Mouse (Mus musculus): Measurements from ENCODE around the gene Tmem140.

The Tmem140 gene

GRCm38 (mm10) chr6:34875966-34876834 is 13.3 kb downstream of the Tmem140 start:
- no peak for DNase-seq (ENCODE audit: low read depth)

- no peak for DNase-seq (ENCODE audit: low read depth)
Observed at GRCm38 (mm10) chr6:34876835-34877156, 13.8 kb downstream of the Tmem140 start.

- peak; percentile 80 for DNase-seq (ENCODE audit: low read depth)
Observed at GRCm38 (mm10) chr6:34877509-34878321, 14.8 kb downstream of the Tmem140 start, which contains the start of gene Cyren. TSS of gene Cyren (minus strand) at chr6:34878060.

- DNase-seq (ENCODE audit: low read depth), result no peak
Observed at GRCm38 (mm10) chr6:34879101-34879740, 16.3 kb downstream of the Tmem140 start.

- DNase-seq (ENCODE audit: low read depth), result no peak
Observed at GRCm38 (mm10) chr6:34879911-34880475, 17.0 kb downstream of the Tmem140 start.

GRCm38 (mm10) chr6:34884724-34885123 is 21.8 kb downstream of the Tmem140 start:
- DNase-seq (ENCODE audit: low read depth), result no peak

GRCm38 (mm10) chr6:34887131-34887850 is 24.3 kb downstream of the Tmem140 start:
- no peak for DNase-seq (ENCODE audit: low read depth)

- no peak for DNase-seq (ENCODE audit: low read depth)
Observed at GRCm38 (mm10) chr6:34889185-34889584, 26.2 kb downstream of the Tmem140 start.

GRCm38 (mm10) chr6:34895569-34895968 is 32.6 kb downstream of the Tmem140 start:
- no peak for DNase-seq (ENCODE audit: low read depth)

- DNase-seq (ENCODE audit: low read depth), result no peak
Observed at GRCm38 (mm10) chr6:34896168-34896780, 33.3 kb downstream of the Tmem140 start.

- DNase-seq (ENCODE audit: low read depth), result no peak
Observed at GRCm38 (mm10) chr6:34899127-34899526, 36.2 kb downstream of the Tmem140 start.

GRCm38 (mm10) chr6:34900990-34901389 is 38.0 kb downstream of the Tmem140 start:
- no peak for DNase-seq (ENCODE audit: low read depth)

- DNase-seq (ENCODE audit: low read depth), result no peak
Observed at GRCm38 (mm10) chr6:34901911-34902444, 39.0 kb downstream of the Tmem140 start.

- DNase-seq (ENCODE audit: low read depth), result no peak
Observed at GRCm38 (mm10) chr6:34902578-34902977, 39.6 kb downstream of the Tmem140 start.

GRCm38 (mm10) chr6:34903441-34903840 is 40.5 kb downstream of the Tmem140 start:
- no peak for DNase-seq (ENCODE audit: low read depth)

- DNase-seq (ENCODE audit: low read depth), result no peak
Observed at GRCm38 (mm10) chr6:34903851-34904250, 40.9 kb downstream of the Tmem140 start.

- DNase-seq (ENCODE audit: low read depth), result no peak
Observed at GRCm38 (mm10) chr6:34904361-34904760, 41.4 kb downstream of the Tmem140 start.

- no peak for DNase-seq (ENCODE audit: low read depth)
Observed at GRCm38 (mm10) chr6:34906125-34906524, 43.2 kb downstream of the Tmem140 start.

GRCm38 (mm10) chr6:34906661-34907060 is 43.7 kb downstream of the Tmem140 start:
- DNase-seq (ENCODE audit: low read depth), result no peak

GRCm38 (mm10) chr6:34907121-34907614 is 44.2 kb downstream of the Tmem140 start:
- peak; percentile 48 for DNase-seq (ENCODE audit: low read depth)

Measured in c-Kit-positive CD71-positive TER-119-negative erythroid progenitor cells, embryonic 14.5 days (primary cell).